Mouse (Mus musculus): ENCODE data around the gene Ybx1.
"Not testable (repeated sequence)": the region's sequence is repeated elsewhere in the genome, so short reads cannot be mapped to it uniquely, and the experiment has no call there.

DNA sequence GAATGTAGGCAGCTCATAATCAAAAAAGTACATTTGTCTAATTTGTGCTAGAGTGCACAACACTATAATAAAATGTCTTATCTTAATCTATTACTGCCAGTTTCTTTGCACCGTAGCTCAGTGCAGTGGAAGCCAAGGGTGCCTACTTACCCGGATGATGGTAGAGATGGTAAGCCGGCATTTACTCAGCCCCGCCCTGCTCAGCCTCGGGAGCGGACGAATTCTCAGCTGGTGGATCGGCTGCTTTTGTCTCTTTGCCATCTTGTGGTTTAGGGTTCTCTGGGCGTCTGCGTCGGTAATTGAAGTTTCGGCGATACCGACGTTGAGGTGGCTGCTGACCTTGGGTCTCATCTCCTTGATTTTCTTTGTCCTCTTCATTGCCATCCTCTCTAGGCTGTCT is 15.6 kb downstream of the Ybx1 start:
- not testable (repeated sequence) for TF ChIP-seq CTCF, EP300 (IDR thresholded peaks at IDR 0.05; ENCODE audit: low read depth)
